Mouse (Mus musculus) retina, postnatal 7 days (tissue): ENCODE measurements around the gene Saal1.
"Not testable (repeated sequence)": the region's sequence is repeated elsewhere in the genome, so short reads cannot be mapped to it uniquely, and the experiment has no call there.

ENCODE experiments used
- DNase-seq: peaks from one replicate; pipeline ENCODE4 v3.0.0-alpha.2; 2012; ENCODE audit warnings: low read depth, low spot score

Saal1 gene

GRCm38 (mm10) chr7:46696754-46697153, 13.7 kb downstream of the Saal1 start:
- DNase-seq, result no peak

GRCm38 (mm10) chr7:46686827-46687226, 23.7 kb downstream of the Saal1 start:
- DNase-seq, result no peak

- DNase-seq, result no peak
These were observed 29.7 kb downstream of the Saal1 start for GRCm38 (mm10) chr7:46680732-46681131.

DNA sequence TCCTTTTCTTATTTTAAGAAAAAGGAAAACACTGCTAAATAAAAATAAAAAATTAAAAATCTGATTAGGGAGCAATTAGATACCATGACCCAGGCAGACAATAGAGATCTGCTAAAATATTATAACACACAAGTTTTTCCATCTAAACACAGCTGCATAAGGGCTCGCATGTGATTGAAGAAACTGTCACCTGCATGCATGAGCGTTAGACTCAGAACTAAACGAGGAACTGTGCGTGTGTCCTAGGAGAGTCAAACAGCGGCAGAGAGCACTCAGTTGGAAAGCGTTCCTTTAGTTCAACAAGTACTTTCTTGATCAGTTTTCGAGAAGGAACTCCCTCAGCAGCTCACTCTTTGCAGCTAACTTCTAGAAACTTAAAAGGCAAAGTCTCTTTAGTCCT, 31.4 kb downstream of the Saal1 start:
- DNase-seq, result not testable (repeated sequence)

- DNase-seq, result no peak
These were observed 32.1 kb downstream of the Saal1 start for GRCm38 (mm10) chr7:46678417-46678816.

DNA sequence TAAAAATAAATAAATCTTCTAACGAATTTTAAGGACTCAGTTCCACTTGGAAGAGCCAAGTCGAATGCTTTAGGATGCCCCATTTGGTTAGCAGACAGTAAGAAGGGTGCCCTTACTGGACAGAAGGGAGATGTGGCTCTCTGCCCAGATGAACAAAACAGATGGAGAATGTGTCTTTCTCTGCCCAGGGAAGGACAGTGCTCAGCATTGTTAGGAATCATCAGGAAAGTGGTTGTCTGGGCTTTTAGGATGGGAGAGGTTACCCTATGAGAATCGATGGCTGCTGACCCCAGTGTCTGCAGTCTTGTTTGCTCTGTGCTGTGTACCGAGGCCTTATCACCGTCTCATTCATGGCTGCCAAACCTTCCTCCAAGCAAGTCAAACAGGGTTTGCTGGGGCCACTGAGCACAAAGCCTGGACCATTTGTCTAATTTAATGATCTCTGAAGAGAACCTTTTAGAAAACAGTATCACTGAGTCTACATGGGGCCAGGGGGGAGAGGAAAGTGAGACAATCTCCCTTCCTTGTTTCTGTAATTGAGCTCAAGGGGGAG, 33.6 kb downstream of the Saal1 start:
- no peak for DNase-seq

DNA sequence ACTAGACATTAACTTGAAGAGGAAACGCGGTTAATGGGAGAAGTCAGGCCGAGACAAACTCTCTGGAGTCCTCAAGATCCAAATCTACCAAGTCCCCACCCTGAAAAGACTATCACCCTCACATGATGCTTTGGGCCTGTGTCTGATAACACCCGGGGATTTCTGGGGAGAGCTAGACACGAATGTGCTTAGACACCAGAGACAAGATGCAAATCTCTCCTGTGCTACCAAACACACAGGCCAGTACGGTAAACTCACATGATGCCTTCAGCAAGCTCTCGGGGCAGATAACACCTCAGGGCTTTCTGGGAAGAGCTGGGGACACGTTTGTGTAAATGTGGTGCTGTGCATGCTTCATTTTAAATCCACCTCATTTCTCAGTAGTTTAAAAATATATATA, 34.6 kb downstream of the Saal1 start:
- DNase-seq, result no peak

GRCm38 (mm10) chr7:46675061-46675460, 35.4 kb downstream of the Saal1 start:
- DNase-seq, result no peak

DNA sequence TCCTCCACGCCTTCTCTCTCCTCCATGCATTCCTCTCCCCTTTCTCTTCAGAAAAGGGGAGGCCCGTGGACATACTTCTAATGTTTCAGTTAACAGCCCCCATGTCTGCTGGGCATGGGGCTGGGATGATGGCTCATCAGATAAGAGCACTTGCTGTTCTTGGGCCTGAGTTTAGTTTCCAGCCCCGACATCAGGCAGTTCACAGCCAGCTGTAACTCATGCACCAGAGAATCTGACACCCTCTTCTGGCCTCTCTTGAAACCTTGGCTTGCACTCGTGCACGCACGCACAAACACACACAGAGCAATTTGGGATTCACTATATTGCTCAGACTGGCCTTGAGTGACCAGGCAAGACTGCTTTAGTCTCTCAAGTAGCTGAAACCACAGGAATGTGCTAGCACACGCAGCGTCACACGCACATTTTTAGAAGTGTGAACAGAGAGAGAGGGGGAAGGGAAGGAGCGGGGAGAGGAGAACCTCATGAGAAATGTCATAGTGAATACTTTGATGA, 38.3 kb downstream of the Saal1 start, which contains the start of gene Tph1:
TSS of gene Tph1 (minus strand) at position 378 of the 513 bp plus-strand sequence.
- DNase-seq, result no peak

GRCm38 (mm10) chr7:46667256-46667655, 43.2 kb downstream of the Saal1 start:
- DNase-seq, result no peak

GRCm38 (mm10) chr7:46665236-46665635, 45.2 kb downstream of the Saal1 start:
- peak; percentile 43 for DNase-seq

GRCm38 (mm10) chr7:46661591-46662090, 48.8 kb downstream of the Saal1 start:
- no peak for DNase-seq

DNA sequence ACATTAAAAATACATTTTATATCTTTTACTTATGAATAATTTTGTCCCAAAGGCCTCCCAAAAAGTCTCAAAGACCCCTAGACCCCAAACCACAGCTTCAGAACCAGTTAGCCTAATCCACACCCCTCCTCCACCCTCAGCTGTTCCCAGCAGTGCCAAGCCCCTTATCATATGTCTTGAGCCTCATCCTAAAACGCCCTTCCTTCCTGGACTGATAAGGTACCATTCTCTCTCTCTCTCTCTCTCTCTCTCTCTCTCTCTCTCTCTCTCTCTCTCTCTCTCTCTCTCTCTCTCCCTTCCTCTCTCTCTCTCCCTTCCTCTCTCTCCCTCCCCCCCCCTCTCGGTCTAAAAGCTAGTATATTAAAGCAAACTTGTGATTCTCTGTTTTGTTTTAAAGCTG, 58.2 kb downstream of the Saal1 start:
- no peak for DNase-seq

DNA sequence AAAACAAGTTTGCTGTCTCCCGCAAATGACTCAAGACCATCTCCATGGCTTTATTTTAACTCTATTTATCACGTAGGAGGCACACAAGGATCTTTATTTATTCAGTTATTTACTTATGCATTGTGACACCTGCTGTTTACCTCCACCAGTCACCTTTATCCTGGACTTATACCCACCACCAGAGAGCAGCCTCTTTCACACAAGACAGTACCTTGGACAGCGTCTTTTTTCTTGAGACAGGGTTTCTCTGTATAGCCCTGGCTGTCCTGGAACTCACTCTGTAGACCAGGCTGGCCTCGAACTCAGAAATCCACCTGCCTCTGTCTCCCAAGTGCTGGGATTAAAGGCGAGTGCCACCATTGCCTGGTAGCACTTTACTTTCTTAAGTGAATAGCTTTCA, 60.2 kb downstream of the Saal1 start:
- DNase-seq, result not testable (repeated sequence)

GRCm38 (mm10) chr7:46648431-46649140, 61.9 kb downstream of the Saal1 start:
- no peak for DNase-seq

- no peak for DNase-seq
These were observed 67.3 kb downstream of the Saal1 start for GRCm38 (mm10) chr7:46643172-46643571.

DNA sequence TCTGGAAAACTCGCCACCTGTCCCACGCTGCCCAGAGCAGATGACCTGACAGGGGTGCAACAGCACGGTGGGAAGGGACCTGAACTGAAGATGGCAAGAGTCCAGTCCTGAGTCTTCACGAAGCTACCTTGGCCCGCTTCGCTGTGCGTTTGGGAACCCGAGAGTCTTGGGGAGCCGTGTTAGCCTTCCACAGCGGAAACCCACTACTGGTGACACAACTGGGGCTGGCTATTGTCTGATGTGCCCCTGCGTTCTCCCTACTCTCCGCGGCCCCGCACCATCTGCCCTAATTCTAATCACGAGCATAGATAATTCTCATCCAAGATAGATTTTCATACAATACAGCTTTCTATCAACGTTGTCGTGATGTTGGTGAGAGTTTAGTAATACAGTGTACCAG, 70.4 kb downstream of the Saal1 start:
- DNase-seq, result no peak

DNA sequence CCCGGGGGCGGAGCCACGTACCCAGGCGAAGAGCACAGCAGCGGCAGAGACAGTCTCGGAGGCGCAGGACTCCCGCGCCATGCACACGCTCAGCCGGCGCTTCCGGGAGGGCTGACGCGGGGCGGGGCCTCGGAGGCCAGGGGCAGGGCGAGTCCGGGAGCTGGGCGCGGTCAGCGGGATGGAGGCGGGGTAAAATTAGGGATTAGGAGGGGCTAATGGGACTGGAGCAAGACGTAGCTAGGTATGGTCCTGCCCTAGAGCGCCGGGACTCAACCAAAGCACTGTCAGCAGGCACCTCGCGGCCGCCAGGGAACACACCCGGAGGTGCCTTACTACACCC, 70.8 kb downstream of the Saal1 start, which contains the start of gene Sergef:
TSS of gene Sergef (minus strand) at position 116 of the 340 bp plus-strand sequence.
- DNase-seq, result peak; percentile 81

GRCm38 (mm10) chr7:46638889-46639691, 71.4 kb downstream of the Saal1 start:
- DNase-seq, result no peak
